In the genomic region with DNA sequence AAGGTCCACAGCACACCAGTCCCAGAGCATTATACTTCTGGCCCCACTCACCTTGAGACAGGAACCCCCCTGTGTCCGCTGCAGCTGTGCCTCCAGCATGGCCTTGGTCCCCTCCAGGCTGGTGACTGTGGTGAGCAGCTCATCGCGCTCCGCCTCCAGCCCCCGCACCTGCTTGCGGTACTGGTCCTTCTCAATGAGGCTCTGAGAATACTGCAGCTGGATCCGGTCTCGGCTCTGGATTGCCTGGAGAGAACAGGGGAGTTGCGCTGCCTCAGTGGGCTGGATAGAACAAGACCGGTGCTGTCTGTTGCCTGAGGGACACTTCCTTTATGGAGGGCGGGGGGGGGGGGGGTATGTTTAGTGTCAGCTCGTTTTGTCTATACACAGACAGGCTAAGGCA, we compare ENCODE assay signal across 13 mouse cellular contexts. TPM values are rescaled to one million over a fixed set of nuclear protein-coding genes. Genes with fewer than 3 reads are reported as not detected.
DNase-seq lines count a peak whose midpoint lies in the region; ATAC-seq and TF ChIP-seq lines count a peak whose summit lies in the region.
"Had no signal": no experiment of that assay in that cellular context is flagged by ENCODE, and none has a peak within 500 bp of the region (broad histone marks: within the 10 kb centered on the region; RNA-seq: fewer than 3 reads in every experiment).

No protein-coding gene starts in this region.

- H3K9me3 ChIP-seq in heart, embryonic 13.5 days, result no peaks in the 10 kb centered on the region
- no peaks in the 10 kb centered on the region for H3K9me3 ChIP-seq in liver, embryonic 12.5 days (replicated peaks)
- H3K9me3 ChIP-seq in heart, embryonic 16.5 days (replicated peaks; ENCODE audit: control insufficient read depth, low read length), result no peaks in the 10 kb centered on the region
- H3K9me3 ChIP-seq in liver, embryonic 16.5 days (replicated peaks; ENCODE audit: control insufficient read depth, low read length), result no peaks in the 10 kb centered on the region
- H3K9me3 ChIP-seq: neural tube, embryonic 12.5 days had no signal

- DNase-seq in heart, postnatal 10 days, result no peak
- no peak for DNase-seq in liver, adult 2 months (ENCODE audit: extremely low read depth, low read depth, low spot score)
- DNase-seq: cerebellum, postnatal 10 days; lung, embryonic 14.5 days; midbrain, embryonic 14.5 days; thymus, postnatal 4 days had no signal

- intact Hi-C loops in heart, postnatal 10 days (cut with DNase I), result no loop called here

- no peak for TF ChIP-seq POLR2A in liver, adult 2 months (IDR thresholded peaks at IDR 0.05; ENCODE audit: extremely low read depth, insufficient read depth, low read length)

- H3K4me3 ChIP-seq in heart, embryonic 13.5 days, result no peak overlapping the region
- H3K4me3 ChIP-seq in liver, adult 2 months (ENCODE audit: insufficient read depth, low read depth, low read length), result no peak overlapping the region
- H3K4me3 ChIP-seq in liver, embryonic 12.5 days, result no peak overlapping the region
- H3K4me3 ChIP-seq in heart, embryonic 16.5 days (ENCODE audit: low read length), result no peak overlapping the region
- no peak overlapping the region for H3K4me3 ChIP-seq in liver, embryonic 16.5 days (ENCODE audit: low read depth, low read length)
- H3K4me3 ChIP-seq: neural tube, embryonic 12.5 days had no signal

- ATAC-seq in heart, embryonic 13.5 days (ENCODE audit: extremely low read depth, insufficient number of reproducible peaks, low FRiP score, low TSS enrichment), result no peak
- no peak for ATAC-seq in liver, embryonic 12.5 days
- ATAC-seq in heart, embryonic 16.5 days (replicated peaks; ENCODE audit: extremely low read depth, insufficient read depth, low FRiP score), result no peak
- no peak for ATAC-seq in liver, embryonic 16.5 days (ENCODE audit: low read depth)
- ATAC-seq in CD4-positive, CD25-positive, alpha-beta regulatory T cell, adult 4 months, result no peak
- ATAC-seq: hindbrain, embryonic 16.5 days had no signal

- peak overlapping the region; percentile 74 for H3K27ac ChIP-seq in heart, embryonic 13.5 days (replicated peaks)
- peak overlapping the region; percentile 47 for H3K27ac ChIP-seq in liver, adult 2 months (replicated peaks; ENCODE audit: insufficient read depth, low read depth, low read length)
- H3K27ac ChIP-seq in liver, embryonic 12.5 days, result no peak overlapping the region
- peak overlapping the region; percentile 64 for H3K27ac ChIP-seq in heart, embryonic 16.5 days (ENCODE audit: low read length)
- peak overlapping the region; percentile 66 for H3K27ac ChIP-seq in liver, embryonic 16.5 days (ENCODE audit: low read length)
- H3K27ac ChIP-seq: neural tube, embryonic 12.5 days had no signal

- H3K4me2 ChIP-seq in heart, embryonic 13.5 days, result no peak overlapping the region
- H3K4me2 ChIP-seq in liver, embryonic 12.5 days, result no peak overlapping the region
- H3K4me2 ChIP-seq in heart, embryonic 16.5 days (ENCODE audit: low read depth, low read length), result no peak overlapping the region
- H3K4me2 ChIP-seq in liver, embryonic 16.5 days (ENCODE audit: low read depth, low read length), result no peak overlapping the region
- H3K4me2 ChIP-seq: lung, embryonic 14.5 days; neural tube, embryonic 12.5 days had no signal

- peaks cover 43% of the 10 kb centered on the region for H3K4me1 ChIP-seq in heart, embryonic 13.5 days
- H3K4me1 ChIP-seq in liver, adult 2 months (ENCODE audit: control insufficient read depth, insufficient read depth, low read length), result peaks cover 10% of the 10 kb centered on the region
- H3K4me1 ChIP-seq in liver, embryonic 12.5 days, result peaks cover 26% of the 10 kb centered on the region
- H3K4me1 ChIP-seq in heart, embryonic 16.5 days (ENCODE audit: control insufficient read depth, insufficient read depth, low read length), result peaks cover 18% of the 10 kb centered on the region
- H3K4me1 ChIP-seq in liver, embryonic 16.5 days (ENCODE audit: control insufficient read depth, low read depth, low read length), result peaks cover 8% of the 10 kb centered on the region

- no peak for TF ChIP-seq CTCF in liver, adult 2 months (IDR thresholded peaks at IDR 0.05; ENCODE audit: low read depth, low read length)

- H3K27me3 ChIP-seq in heart, embryonic 13.5 days (replicated peaks), result peaks cover 14% of the 10 kb centered on the region; the same call in 1 of the 2 replicates
- no peaks in the 10 kb centered on the region for H3K27me3 ChIP-seq in liver, adult 2 months (ENCODE audit: control insufficient read depth, insufficient read depth, low read length)
- H3K27me3 ChIP-seq in liver, embryonic 12.5 days (replicated peaks), result no peaks in the 10 kb centered on the region; the same call in 1 of the 2 replicates
- H3K27me3 ChIP-seq in heart, embryonic 16.5 days (ENCODE audit: control insufficient read depth, insufficient read depth, low read length), result no peaks in the 10 kb centered on the region
- no peaks in the 10 kb centered on the region for H3K27me3 ChIP-seq in liver, embryonic 16.5 days (ENCODE audit: control insufficient read depth, insufficient read depth, low read depth, low read length)
- H3K27me3 ChIP-seq: neural tube, embryonic 12.5 days had no signal

- no peak overlapping the region for H3K9ac ChIP-seq in heart, embryonic 13.5 days
- H3K9ac ChIP-seq in liver, adult 2 months (ENCODE audit: low read depth, low read length), result peak overlapping the region; percentile 12; the same call in 1 of the 2 replicates
- H3K9ac ChIP-seq in liver, embryonic 12.5 days, result no peak overlapping the region
- peak overlapping the region; percentile 58 for H3K9ac ChIP-seq in heart, embryonic 16.5 days (ENCODE audit: low read length)
- peak overlapping the region; percentile 20; the same call in 1 of the 2 replicates for H3K9ac ChIP-seq in liver, embryonic 16.5 days (ENCODE audit: low read depth, low read length)
- H3K9ac ChIP-seq: lung, embryonic 14.5 days; neural tube, embryonic 12.5 days had no signal

- H3K36me3 ChIP-seq in heart, embryonic 13.5 days, result peaks cover 5% of the 10 kb centered on the region
- peaks cover 2% of the 10 kb centered on the region; the same call in 1 of the 2 replicates for H3K36me3 ChIP-seq in liver, adult 2 months (ENCODE audit: control insufficient read depth, insufficient read depth, low read length)
- H3K36me3 ChIP-seq in liver, embryonic 12.5 days, result peaks cover 8% of the 10 kb centered on the region; the same call in 1 of the 2 replicates
- H3K36me3 ChIP-seq in heart, embryonic 16.5 days (ENCODE audit: control insufficient read depth, insufficient read depth), result no peaks in the 10 kb centered on the region
- H3K36me3 ChIP-seq in liver, embryonic 16.5 days (ENCODE audit: control insufficient read depth, insufficient read depth), result no peaks in the 10 kb centered on the region
- H3K36me3 ChIP-seq: neural tube, embryonic 12.5 days had no signal

- 82% methylated on average over 12 of the region's 12 CpGs for WGBS in heart, embryonic 13.5 days
- 87% methylated on average over 12 of the region's 12 CpGs for WGBS in liver, adult 2 months
- 73% methylated on average over 12 of the region's 12 CpGs for WGBS in liver, embryonic 12.5 days (ENCODE audit: insufficient replicate concordance)
- 79% methylated on average over 12 of the region's 12 CpGs for WGBS in heart, embryonic 16.5 days
- WGBS in liver, embryonic 16.5 days (ENCODE audit: insufficient replicate concordance), result 68% methylated on average over 12 of the region's 12 CpGs

- H3K79me2 ChIP-seq in liver, adult 2 months (ENCODE audit: control insufficient read depth, insufficient read depth, low read length), result peaks cover 4% of the 10 kb centered on the region; the same call in 1 of the 2 replicates

RNA-seq across cellular contexts. Expression of a gene that starts 11.9 kb away (rescaled TPM):
- polyA plus RNA-seq in heart, embryonic 13.5 days (2015; fragmentation: Nextera tagmentation; extraction: Ambion mirVana), result 5.1 and 5.3 TPM in 2 replicates
- total RNA-seq in heart, postnatal 10 days (2021), result 10 to 100 TPM; 18.8 to 20.4 TPM
- total RNA-seq in liver, adult 2 months (2014; rRNA removed), result 2.7 and 4.3 TPM in 2 replicates
- 15.0 and 18.7 TPM in 2 replicates for polyA plus RNA-seq in liver, adult 2 months (2012; rRNA removed)
- polyA plus RNA-seq in liver, embryonic 12.5 days (2016; fragmentation: Nextera tagmentation; extraction: Ambion mirVana), result 2.3 and 2.5 TPM in 2 replicates
- 6.3 and 7.4 TPM in 2 replicates for polyA plus RNA-seq in heart, embryonic 16.5 days (2015; fragmentation: Nextera tagmentation; extraction: Ambion mirVana)
- 1.8 and 2.1 TPM in 2 replicates for polyA plus RNA-seq in liver, embryonic 16.5 days (2015; fragmentation: Nextera tagmentation; extraction: Ambion mirVana)
- not detected for polyA plus RNA-seq in CD4-positive, CD25-positive, alpha-beta regulatory T cell, adult 4 months (2017; shearing (Covaris generic))

RNA-seq across cellular contexts. Expression of a gene that starts 17.7 kb away (rescaled TPM):
- polyA plus RNA-seq in heart, embryonic 13.5 days (2015; fragmentation: Nextera tagmentation; extraction: Ambion mirVana), result 13.7 and 15.8 TPM in 2 replicates
- 10 to 100 TPM; 19.3 to 24.0 TPM for total RNA-seq in heart, postnatal 10 days (2021)
- 0.74 and 1.1 TPM in 2 replicates for total RNA-seq in liver, adult 2 months (2014; rRNA removed)
- 1.2 and 2.3 TPM in 2 replicates for polyA plus RNA-seq in liver, adult 2 months (2012; rRNA removed)
- 11.0 and 11.7 TPM in 2 replicates for polyA plus RNA-seq in liver, embryonic 12.5 days (2016; fragmentation: Nextera tagmentation; extraction: Ambion mirVana)
- 19.6 and 19.8 TPM in 2 replicates for polyA plus RNA-seq in heart, embryonic 16.5 days (2015; fragmentation: Nextera tagmentation; extraction: Ambion mirVana)
- polyA plus RNA-seq in liver, embryonic 16.5 days (2015; fragmentation: Nextera tagmentation; extraction: Ambion mirVana), result 4.5 and 5.4 TPM in 2 replicates
- polyA plus RNA-seq in CD4-positive, CD25-positive, alpha-beta regulatory T cell, adult 4 months (2017; shearing (Covaris generic)), result 100 to 1,000 TPM in 1 of 2 experiments, 10 to 100 TPM in 1; 61.3 to 136 TPM

RNA-seq across cellular contexts. Expression of a gene that starts 51.4 kb away (rescaled TPM):
- polyA plus RNA-seq in heart, embryonic 13.5 days (2015; fragmentation: Nextera tagmentation; extraction: Ambion mirVana), result 34.2 and 36.1 TPM in 2 replicates
- 10 to 100 TPM; 63.9 to 68.5 TPM for total RNA-seq in heart, postnatal 10 days (2021)
- total RNA-seq in liver, adult 2 months (2014; rRNA removed), result 6.5 and 8.5 TPM in 2 replicates
- 39.7 and 42.7 TPM in 2 replicates for polyA plus RNA-seq in liver, adult 2 months (2012; rRNA removed)
- polyA plus RNA-seq in liver, embryonic 12.5 days (2016; fragmentation: Nextera tagmentation; extraction: Ambion mirVana), result 17.6 and 18.1 TPM in 2 replicates
- polyA plus RNA-seq in heart, embryonic 16.5 days (2015; fragmentation: Nextera tagmentation; extraction: Ambion mirVana), result 29.4 and 38.7 TPM in 2 replicates
- 12.1 and 13.1 TPM in 2 replicates for polyA plus RNA-seq in liver, embryonic 16.5 days (2015; fragmentation: Nextera tagmentation; extraction: Ambion mirVana)
- polyA plus RNA-seq in CD4-positive, CD25-positive, alpha-beta regulatory T cell, adult 4 months (2017; shearing (Covaris generic)), result not detected

Comparison
In these comparisons a context has a peak if more than half of its experiments do, and no peak if none do; other contexts are left out.
1. H3K9ac ChIP-seq: peak in liver, adult 2 months (single experiment), heart, embryonic 16.5 days (single experiment) and liver, embryonic 16.5 days (single experiment); none in heart, embryonic 13.5 days (single experiment) and liver, embryonic 12.5 days (single experiment).
2. RNA of a gene that starts 51.4 kb away (polyA plus RNA-seq): 39.7 to 42.7 TPM in liver, adult 2 months, 34.2 to 36.1 TPM in heart, embryonic 13.5 days, 29.4 to 38.7 TPM in heart, embryonic 16.5 days, 17.6 to 18.1 TPM in liver, embryonic 12.5 days and 12.1 to 13.1 TPM in liver, embryonic 16.5 days; not detected in CD4-positive, CD25-positive, alpha-beta regulatory T cell, adult 4 months; every median in the first group is over 10 times any median in the second.